Mouse (Mus musculus) right cerebral cortex, postnatal 10 days (tissue): ENCODE data around the gene Herc1.
"Not testable (repeated sequence)": the region's sequence is repeated elsewhere in the genome, so short reads cannot be mapped to it uniquely, and the experiment has no call there.

Experiments used
- DNase-seq, 2 experiments: peaks; one replicate each; pipeline ENCODE4 v3.0.0; 2021; ENCODE audit warnings: low spot score in 2 of 2

Gene Herc1

GRCm38 (mm10) chr9:66347405-66348035, 2.7 kb upstream of the Herc1 start:
- no peak for DNase-seq

DNA sequence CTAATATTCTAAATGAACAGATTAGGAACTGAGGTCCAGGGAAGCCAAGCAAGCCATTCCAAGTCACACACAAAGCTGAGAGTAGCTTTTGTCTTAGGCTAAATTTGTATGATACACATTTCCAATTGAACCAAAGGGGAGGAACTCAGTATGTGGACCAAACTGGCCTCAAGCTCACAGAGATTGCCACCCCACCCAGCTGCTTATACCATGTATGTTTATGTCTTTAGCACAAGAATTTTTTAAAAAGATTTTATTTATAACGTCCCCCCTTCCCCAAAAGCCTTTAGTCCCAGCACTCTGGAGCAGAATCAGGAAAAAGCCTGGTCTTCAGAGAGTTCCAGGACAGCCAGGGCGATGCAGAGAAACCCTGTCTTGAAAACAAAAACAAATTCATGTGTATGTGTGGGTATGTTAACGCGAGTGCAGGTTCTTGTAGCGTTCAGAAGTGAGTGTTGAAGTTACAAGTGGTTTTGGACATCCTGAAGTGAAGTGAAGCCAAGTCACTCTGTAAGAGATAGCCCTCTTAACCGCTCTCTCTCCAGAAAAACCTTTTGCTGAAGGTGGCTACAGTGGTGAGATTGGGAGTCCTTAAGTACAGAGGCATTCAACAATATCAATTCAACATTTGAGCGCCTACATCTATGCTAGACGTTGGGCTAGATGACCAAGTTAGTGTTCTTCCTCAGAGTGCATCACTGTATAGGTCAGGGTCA, 948 bp upstream of the Herc1 start:
- no peak for DNase-seq

DNA sequence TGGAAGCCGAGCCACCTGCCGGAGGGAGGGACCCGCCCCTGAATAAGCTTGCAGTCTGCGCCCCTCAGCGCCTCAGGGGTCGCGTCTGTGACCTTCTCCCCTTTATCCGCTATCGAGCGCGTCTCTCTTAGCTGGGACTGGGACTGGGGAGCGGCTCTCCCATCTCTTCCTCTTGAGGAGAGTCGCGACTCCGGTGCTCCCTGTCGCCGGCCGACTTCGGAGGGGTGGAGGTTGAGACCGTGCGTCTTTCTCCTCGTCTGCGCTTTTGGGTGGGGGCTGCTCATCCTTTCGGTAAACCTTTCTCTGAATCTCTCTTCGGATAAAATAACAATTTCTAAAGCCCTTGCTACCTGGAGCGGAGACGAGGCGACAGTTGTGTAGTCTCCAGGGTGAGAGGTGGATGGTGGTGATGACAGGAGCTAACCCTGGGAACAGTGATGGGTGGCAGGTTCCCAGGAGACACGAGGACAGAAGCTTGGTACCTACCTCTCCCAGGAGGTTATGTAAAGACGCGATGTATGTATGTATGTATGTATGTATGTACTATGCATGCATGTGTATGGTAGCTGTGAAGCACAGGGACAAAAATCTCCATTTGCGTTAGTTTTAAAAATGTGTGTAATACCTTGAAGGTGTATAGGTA, 659 bp downstream of the Herc1 start:
- peak; percentile 44 to 53 for DNase-seq

DNA sequence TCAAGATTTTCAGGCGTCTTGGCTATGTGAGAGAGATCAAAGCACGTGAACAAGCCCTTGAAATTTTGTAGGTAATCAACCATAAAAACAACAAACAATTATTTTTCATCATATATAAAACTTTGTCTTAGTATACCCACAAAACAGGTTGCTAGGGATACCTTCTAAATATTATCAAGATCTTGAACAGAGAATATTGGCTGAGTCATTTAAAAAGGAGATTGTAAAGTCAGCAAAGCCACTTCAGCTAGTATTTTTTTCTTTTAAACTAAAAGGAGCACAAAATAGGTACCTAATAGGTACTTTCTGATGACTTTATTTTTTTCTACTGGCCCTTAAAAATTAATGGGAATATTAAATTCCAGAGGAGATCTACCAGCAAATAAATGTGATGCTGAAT, 2.5 kb downstream of the Herc1 start:
- DNase-seq = no peak

DNA sequence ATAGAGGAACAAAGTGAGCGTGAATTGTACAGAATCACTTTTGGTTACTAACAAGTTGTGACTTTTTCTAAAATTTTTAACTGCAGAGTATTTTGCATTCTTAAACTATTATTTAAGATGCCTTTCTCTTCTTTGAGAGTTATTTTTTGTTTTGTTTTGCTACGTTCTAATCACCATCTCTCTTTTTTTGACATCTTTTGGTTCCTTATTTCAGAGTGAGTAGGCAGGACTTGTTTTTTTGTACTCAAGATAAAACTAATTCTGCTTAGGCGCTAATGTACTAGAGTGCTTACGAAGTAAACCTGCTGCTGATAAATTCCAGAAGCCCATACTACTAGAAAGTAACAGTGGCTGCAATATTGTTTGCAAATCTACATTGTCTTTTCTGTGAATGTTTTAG, 8.9 kb downstream of the Herc1 start:
- no peak for DNase-seq

DNA sequence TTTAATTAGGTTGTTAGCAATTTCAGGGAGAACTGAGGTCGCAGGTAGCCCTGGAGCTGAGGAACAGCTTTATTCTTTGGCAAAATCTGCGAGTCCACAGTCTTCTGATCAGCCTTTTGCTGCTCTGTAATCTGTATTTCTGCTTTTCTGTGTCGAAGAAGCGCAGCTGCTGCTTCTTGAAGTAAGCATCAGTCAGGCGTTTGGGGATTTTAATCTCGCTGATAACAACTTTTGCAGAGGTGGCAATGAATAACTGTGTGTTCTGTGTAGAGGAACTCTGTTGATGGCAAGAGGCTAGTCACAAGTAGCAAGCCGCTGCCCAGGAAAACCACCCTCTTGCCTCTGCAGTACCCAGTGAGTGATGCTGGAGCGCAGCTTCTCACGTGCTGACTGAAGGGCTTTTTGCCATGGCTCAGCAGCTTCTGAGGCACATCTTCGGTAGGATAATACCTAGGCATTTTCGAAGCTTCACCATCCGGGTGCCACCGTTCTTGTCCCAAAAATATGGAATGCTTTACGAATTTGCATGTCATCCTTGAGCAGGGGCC, 10.0 kb downstream of the Herc1 start:
- no peak for DNase-seq

DNA sequence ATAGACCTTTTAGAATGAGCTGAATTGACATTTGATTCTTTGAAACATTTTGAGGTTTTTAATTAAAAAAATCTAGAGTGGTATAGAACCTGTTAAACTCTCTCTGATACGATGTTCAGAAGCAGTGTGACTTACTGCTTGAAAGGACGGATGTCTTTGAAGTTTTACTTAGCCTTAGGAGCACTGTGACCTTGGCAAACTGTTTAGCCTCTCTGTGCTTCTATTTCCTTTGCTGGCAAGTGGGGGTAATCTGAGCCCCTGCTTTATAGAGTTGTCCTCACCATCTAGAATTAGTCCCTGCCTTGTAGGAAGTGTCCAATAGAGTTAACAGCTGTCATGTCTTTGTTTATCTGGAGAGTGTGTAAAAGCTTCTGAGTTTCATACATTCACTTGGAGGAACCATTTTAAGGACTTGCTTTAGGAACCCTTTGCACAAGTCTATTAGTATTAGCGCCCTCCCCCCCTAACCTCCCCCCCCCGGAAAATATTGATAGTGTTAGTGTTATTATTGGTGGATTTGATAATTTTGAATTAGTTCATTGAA, 18.7 kb downstream of the Herc1 start:
- DNase-seq = no peak

DNA sequence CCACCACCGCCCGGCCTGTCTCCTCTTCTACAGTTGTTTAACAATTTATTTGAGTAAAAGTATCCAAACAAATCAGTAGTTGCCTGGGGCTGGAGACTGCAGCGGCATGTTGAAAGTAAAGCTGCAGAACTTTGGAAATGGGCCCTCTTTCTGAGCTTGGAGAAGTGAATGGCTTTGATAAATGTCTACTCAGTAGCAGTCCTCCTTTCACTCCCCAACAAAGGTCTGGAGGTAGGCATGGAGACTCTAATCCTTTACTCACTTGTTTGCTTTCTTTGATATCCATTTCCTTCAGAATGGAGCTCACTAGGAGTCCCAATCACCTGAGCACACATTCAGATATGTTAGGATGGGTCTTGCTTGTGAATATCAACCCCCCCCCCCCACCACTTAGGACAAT, 20.1 kb downstream of the Herc1 start:
- no peak for DNase-seq

GRCm38 (mm10) chr9:66370847-66371246, 20.6 kb downstream of the Herc1 start:
- DNase-seq = no peak

- DNase-seq = no peak
These were observed 23.2 kb downstream of the Herc1 start for GRCm38 (mm10) chr9:66373432-66373831.

GRCm38 (mm10) chr9:66374495-66375478, 24.5 kb downstream of the Herc1 start:
- DNase-seq = no peak

GRCm38 (mm10) chr9:66383417-66383816, 33.2 kb downstream of the Herc1 start:
- DNase-seq = no peak

DNA sequence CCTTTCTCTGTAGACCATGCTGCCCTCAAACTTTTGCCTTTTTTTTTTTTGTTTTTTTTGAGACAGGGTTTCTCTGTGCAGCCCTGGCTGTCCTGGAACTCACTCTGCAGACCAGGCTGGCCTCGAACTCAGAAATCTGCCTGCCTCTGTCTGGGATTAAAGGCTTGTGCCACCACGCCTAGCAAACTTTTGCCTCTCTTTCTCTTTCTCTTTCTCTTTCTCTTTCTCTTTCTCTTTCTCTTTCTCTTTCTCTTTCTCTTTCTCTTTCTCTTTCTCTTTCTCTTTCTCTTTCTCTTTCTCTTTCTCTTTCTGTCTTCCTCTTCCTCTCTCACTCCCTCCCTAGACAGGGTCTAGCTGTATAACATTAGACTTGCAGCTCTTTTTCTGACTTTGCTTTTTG, 40.1 kb downstream of the Herc1 start:
- DNase-seq = not testable (repeated sequence)

DNA sequence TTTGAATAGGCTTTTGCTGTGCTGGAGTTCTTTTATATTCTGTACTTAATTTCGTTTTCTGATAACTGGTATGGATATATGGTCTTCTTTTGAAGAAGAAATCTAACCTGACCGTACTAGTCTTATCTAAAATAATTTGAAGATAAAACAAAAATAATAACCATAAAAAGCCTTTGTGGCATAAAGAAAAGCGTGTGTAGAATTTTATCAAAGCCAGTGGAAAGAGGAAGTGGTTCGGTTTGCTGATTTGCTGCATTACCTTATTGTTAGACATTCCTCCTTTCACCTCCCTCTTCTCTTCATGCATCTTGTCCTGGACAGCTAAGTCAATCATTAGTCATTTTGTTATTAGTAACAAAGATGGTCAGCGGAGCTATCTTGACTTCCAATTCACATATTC, 43.1 kb downstream of the Herc1 start:
- no peak for DNase-seq

DNA sequence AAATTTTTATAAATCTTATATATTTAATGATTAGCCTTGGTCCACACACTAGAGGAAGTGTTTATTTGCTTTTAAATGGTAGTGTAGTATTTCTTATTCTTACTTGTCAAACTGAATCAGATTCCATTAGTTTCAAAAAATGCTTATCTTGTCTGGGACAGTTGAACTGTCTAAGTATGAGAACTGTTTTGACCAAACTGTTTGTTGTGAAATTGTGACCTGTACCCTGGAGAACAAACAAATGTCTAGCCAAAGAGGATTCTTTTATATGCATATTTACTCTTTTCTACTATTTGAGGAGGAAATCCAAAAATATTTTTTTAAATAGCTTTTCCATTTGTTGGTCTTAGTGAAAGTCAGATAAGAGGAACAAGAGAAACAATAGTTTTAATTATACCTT, 73.2 kb downstream of the Herc1 start:
- no peak for DNase-seq

DNA sequence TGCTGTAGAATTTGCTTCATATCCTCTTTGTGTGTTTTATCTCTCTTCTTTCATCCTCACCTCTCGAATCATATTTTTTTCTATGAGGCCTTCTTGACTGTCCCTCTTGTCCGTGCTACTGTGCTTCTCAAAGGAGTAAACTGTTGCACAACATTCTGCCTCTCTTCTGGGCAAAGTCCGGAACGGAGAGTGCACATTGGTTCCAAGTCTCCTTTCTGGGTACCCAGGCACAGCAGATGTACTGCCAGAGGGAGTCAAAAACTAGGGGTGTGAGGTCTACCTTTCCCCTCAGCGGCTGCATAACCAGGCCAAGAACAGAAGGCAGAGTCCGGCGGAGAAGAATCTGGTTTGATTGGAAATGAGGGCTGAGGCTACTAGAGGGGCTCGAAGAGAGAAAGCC, 89.8 kb downstream of the Herc1 start:
- no peak for DNase-seq

GRCm38 (mm10) chr9:66448253-66448652, 98.0 kb downstream of the Herc1 start:
- peak in 1 of 2 experiments; percentile 26 for DNase-seq

GRCm38 (mm10) chr9:66465087-66465486, 114.8 kb downstream of the Herc1 start:
- DNase-seq = peak in 1 of 2 experiments; percentile 34

GRCm38 (mm10) chr9:66477785-66478184, 127.5 kb downstream of the Herc1 start:
- no peak for DNase-seq

DNA sequence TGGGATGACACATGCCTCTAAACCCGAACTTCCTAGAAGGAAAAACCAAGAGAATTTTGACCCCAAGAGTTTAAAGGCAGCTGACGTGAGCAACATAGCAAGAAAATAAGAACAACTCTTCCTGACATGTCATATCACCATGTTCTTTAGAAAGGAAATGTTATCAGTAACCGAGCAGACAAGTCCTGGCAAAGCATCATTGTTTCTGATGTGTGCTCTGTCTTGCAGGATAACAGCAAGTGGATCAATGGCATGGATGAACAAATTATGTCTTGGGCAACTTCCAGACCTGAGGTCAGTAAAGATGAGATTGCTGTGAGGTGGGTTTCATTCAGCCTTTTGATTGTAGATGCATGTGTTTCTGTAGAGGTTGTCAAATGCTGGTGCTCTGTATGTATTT, 133.2 kb downstream of the Herc1 start:
- DNase-seq = no peak

GRCm38 (mm10) chr9:66488786-66489185, 138.5 kb downstream of the Herc1 start:
- DNase-seq = no peak
